Mouse (Mus musculus) lung, embryonic 14.5 days (tissue): Measurements from ENCODE around the gene Scyl1. TPM values are rescaled to one million over a fixed set of nuclear protein-coding genes. Genes with fewer than 3 reads are reported as not detected.

Experiments
- ATAC-seq: fragments of 200-750 bp; cut with Nextera tagmentation; 2 replicates; pipeline ENCODE4 v1.8.0; 2017; ENCODE audit warnings: mild to moderate bottlenecking, moderate TSS enrichment, moderate library complexity; ENCODE audit not compliant: insufficient read depth
- DNase-seq: peaks from one replicate; pipeline ENCODE4 v3.0.0-alpha.2; 2015
- H3K27ac ChIP-seq: fragments of 300-500 bp; sonication (generic); 2 replicates; pipeline ENCODE4 v1.5.1; 2014; ENCODE audit warnings: low read depth, mild to moderate bottlenecking, moderate library complexity
- H3K27me3 ChIP-seq: fragments of 300-500 bp; sonication (generic); 2 replicates; pipeline ENCODE4 v1.6.1; 2014; ENCODE audit warnings: low read length, control low read depth; ENCODE audit not compliant: insufficient read depth
- H3K36me3 ChIP-seq: fragments of 300-500 bp; sonication (generic); 2 replicates; pipeline ENCODE4 v1.6.1; 2014; ENCODE audit warnings: control low read depth; ENCODE audit not compliant: insufficient read depth
- H3K4me1 ChIP-seq: fragments of 300-500 bp; sonication (generic); 2 replicates; pipeline ENCODE4 v1.6.1; 2014; ENCODE audit warnings: antibody characterized with exemption, control low read depth; ENCODE audit not compliant: insufficient read depth
- H3K4me2 ChIP-seq: fragments of 300-500 bp; sonication (generic); 2 replicates; pipeline ENCODE4 v1.6.1; 2014; ENCODE audit warnings: mild to moderate bottlenecking
- H3K4me3 ChIP-seq: fragments of 300-500 bp; sonication (generic); 2 replicates; pipeline ENCODE4 v1.5.1; 2014; ENCODE audit warnings: low read depth, low read length
- H3K9ac ChIP-seq: fragments of 300-500 bp; sonication (generic); 2 replicates; pipeline ENCODE4 v1.6.1; 2014
- H3K9me3 ChIP-seq: fragments of 300-500 bp; sonication (generic); 2 replicates; pipeline ENCODE4 v1.6.1; 2016; ENCODE audit warnings: low read depth, low read length, control low read depth
- CTCF ChIP-seq: IDR thresholded peaks from 2 replicates; pipeline ENCODE4 v1.5.1; 2016; ENCODE audit warnings: antibody characterized with exemption, low read depth
- WGBS: fragments of 180-500 bp; shearing (Covaris S2); extraction: QIAGEN DNeasy Blood & Tissue Kit; methylation state at CpG from one replicate; pipeline ENCODE4 v1.1.7; 2014; 5-methylcytosine and 5-hydroxymethylcytosine counted together
- polyA plus RNA-seq: library from polyadenylated mRNA; unstranded; fragments of >200 nt; fragmentation: Nextera tagmentation; extraction: Ambion mirVana; gene quantifications from 2 replicates; pipeline ENCODE4 v1.2.1, GENCODE M21; 2014

Scyl1 gene
- polyA plus RNA-seq, 1 experiment from 2014 or later: 84.5 TPM

- H3K27me3 ChIP-seq: no peaks in the 10 kb centered on the region
- no peak overlapping the region for H3K4me3 ChIP-seq
- DNase-seq: no peak
- H3K9me3 ChIP-seq: no peaks in the 10 kb centered on the region
- 50% methylated on average over 10 of the region's 10 CpGs for WGBS
- no peak; the same call in 1 of the 2 replicates for TF ChIP-seq CTCF
- no peaks in the 10 kb centered on the region for H3K36me3 ChIP-seq
- ATAC-seq: no peak
- no peak overlapping the region for H3K27ac ChIP-seq
- H3K4me1 ChIP-seq: no peaks in the 10 kb centered on the region; the same call in 1 of the 2 replicates
- no peak overlapping the region for H3K9ac ChIP-seq
- H3K4me2 ChIP-seq: no peak overlapping the region
These were observed 13.8 kb upstream of the Scyl1 start for GRCm38 (mm10) chr19:5784958-5785577.

GRCm38 (mm10) chr19:5782121-5782520 is 10.9 kb upstream of the Scyl1 start:
- no peaks in the 10 kb centered on the region for H3K36me3 ChIP-seq
- H3K4me1 ChIP-seq: no peaks in the 10 kb centered on the region
- H3K4me3 ChIP-seq: no peak overlapping the region
- H3K27ac ChIP-seq: no peak overlapping the region
- no peaks in the 10 kb centered on the region for H3K27me3 ChIP-seq
- DNase-seq (no peak), ATAC-seq (no peak)
- WGBS: 78% methylated on average over 1 of the region's 1 CpGs
- TF ChIP-seq CTCF: no peak
- H3K4me2 ChIP-seq: no peak overlapping the region
- H3K9ac ChIP-seq: no peak overlapping the region
- H3K9me3 ChIP-seq: no peaks in the 10 kb centered on the region

- WGBS: 67% methylated on average over 6 of the region's 6 CpGs
- no peaks in the 10 kb centered on the region for H3K4me1 ChIP-seq
- ATAC-seq: no peak
- H3K4me3 ChIP-seq: no peak overlapping the region
- no peaks in the 10 kb centered on the region for H3K27me3 ChIP-seq
- H3K9ac ChIP-seq: no peak overlapping the region
- H3K9me3 ChIP-seq: no peaks in the 10 kb centered on the region
- no peaks in the 10 kb centered on the region for H3K36me3 ChIP-seq
- no peak for DNase-seq
- no peak overlapping the region for H3K27ac ChIP-seq
- H3K4me2 ChIP-seq: no peak overlapping the region
- no peak for TF ChIP-seq CTCF
These were observed 10.3 kb upstream of the Scyl1 start for GRCm38 (mm10) chr19:5781532-5781931.

- no peak overlapping the region for H3K9ac ChIP-seq
- H3K27ac ChIP-seq: no peak overlapping the region
- no peak for ATAC-seq
These were observed 9.0 kb upstream of the Scyl1 start for GRCm38 (mm10) chr19:5780203-5780602.

GRCm38 (mm10) chr19:5778312-5778711 is 7.1 kb upstream of the Scyl1 start:
- 54% methylated on average over 8 of the region's 8 CpGs for WGBS
- ATAC-seq (no peak), DNase-seq (no peak)
- H3K4me2 ChIP-seq: no peak overlapping the region
- H3K4me1 ChIP-seq: no peaks in the 10 kb centered on the region
- H3K9me3 ChIP-seq: no peaks in the 10 kb centered on the region
- no peak overlapping the region for H3K9ac ChIP-seq
- H3K27me3 ChIP-seq: no peaks in the 10 kb centered on the region
- H3K36me3 ChIP-seq: no peaks in the 10 kb centered on the region
- no peak overlapping the region for H3K27ac ChIP-seq
- no peak overlapping the region for H3K4me3 ChIP-seq
- TF ChIP-seq CTCF: no peak

More at GRCm38 (mm10) chr19:5780203-5780602, 9.0 kb upstream of the Scyl1 start:
- no peak overlapping the region for H3K4me2 ChIP-seq
- no peaks in the 10 kb centered on the region for H3K4me1 ChIP-seq
- TF ChIP-seq CTCF: peak; percentile 73
- no peaks in the 10 kb centered on the region for H3K27me3 ChIP-seq
- no peaks in the 10 kb centered on the region for H3K36me3 ChIP-seq
- WGBS: 55% methylated on average over 7 of the region's 7 CpGs
- H3K4me3 ChIP-seq: no peak overlapping the region
- H3K9me3 ChIP-seq: no peaks in the 10 kb centered on the region
- DNase-seq: peak; percentile 75

GRCm38 (mm10) chr19:5777387-5778032 is 6.3 kb upstream of the Scyl1 start:
- no peaks in the 10 kb centered on the region for H3K9me3 ChIP-seq
- H3K36me3 ChIP-seq: no peaks in the 10 kb centered on the region
- H3K9ac ChIP-seq: no peak overlapping the region
- DNase-seq (no peak), ATAC-seq (no peak)
- no peak overlapping the region for H3K4me3 ChIP-seq
- no peak overlapping the region for H3K4me2 ChIP-seq
- no peak for TF ChIP-seq CTCF
- H3K4me1 ChIP-seq: no peaks in the 10 kb centered on the region
- WGBS: 67% methylated on average over 9 of the region's 9 CpGs
- H3K27ac ChIP-seq: no peak overlapping the region
- no peaks in the 10 kb centered on the region for H3K27me3 ChIP-seq

GRCm38 (mm10) chr19:5770311-5770710 is 908 bp downstream of the Scyl1 start:
- peak overlapping the region; percentile 78 for H3K27ac ChIP-seq
- WGBS: 36% methylated on average over 9 of the region's 9 CpGs
- no peak for DNase-seq
- peak overlapping the region; percentile 88 for H3K4me2 ChIP-seq
- no peak for TF ChIP-seq CTCF
- peaks cover 50% of the 10 kb centered on the region for H3K36me3 ChIP-seq
- H3K4me3 ChIP-seq: peak overlapping the region; percentile 79
- H3K27me3 ChIP-seq: peaks cover 3% of the 10 kb centered on the region; the same call in 1 of the 2 replicates
- peak; percentile 4; the same call in 1 of the 2 replicates for ATAC-seq
- H3K4me1 ChIP-seq: peaks cover 10% of the 10 kb centered on the region
- peak overlapping the region; percentile 64 for H3K9ac ChIP-seq
- H3K9me3 ChIP-seq: no peaks in the 10 kb centered on the region
